Mouse (Mus musculus) embryonic fibroblast, embryonic 13.5 days (primary cell): ENCODE data around the gene St6galnac5. TPM values are rescaled to one million over a fixed set of nuclear protein-coding genes. Genes with fewer than 3 reads are reported as not detected.

Experiments used
- H3K27ac ChIP-seq: 2 replicates; pipeline ENCODE4 v1.5.1; 2012; ENCODE audit warnings: low read length, control low read depth, inconsistent platforms; ENCODE audit not compliant: insufficient read depth
- H3K4me1 ChIP-seq: 2 replicates; pipeline ENCODE4 v1.6.1; 2011; ENCODE audit warnings: low read length; ENCODE audit not compliant: control insufficient read depth, insufficient read depth
- H3K4me3 ChIP-seq: 2 replicates; pipeline ENCODE4 v1.5.1; 2011; ENCODE audit warnings: mild to moderate bottlenecking, control low read depth, low read length; ENCODE audit not compliant: insufficient read depth
- CTCF ChIP-seq: IDR thresholded peaks from 2 replicates; pipeline ENCODE4 v1.5.1; 2011; ENCODE audit warnings: mild to moderate bottlenecking, control low read depth, low read length, moderate library complexity, borderline replicate concordance; ENCODE audit not compliant: insufficient read depth
- POLR2A ChIP-seq: IDR thresholded peaks from 2 replicates; pipeline ENCODE4 v1.6.1; 2011; ENCODE audit warnings: low read depth, mild to moderate bottlenecking, control low read depth, low read length, moderate library complexity
- polyA plus RNA-seq: library from polyadenylated mRNA; stranded (reverse); fragments of >200 nt; gene quantifications from 2 replicates; pipeline ENCODE4 v1.2.4, GENCODE M21; 2011; ENCODE audit warnings: low read depth; ENCODE audit not compliant: missing spikeins, insufficient read length

The St6galnac5 gene
- polyA plus RNA-seq, 1 experiment = 0.12 TPM

DNA sequence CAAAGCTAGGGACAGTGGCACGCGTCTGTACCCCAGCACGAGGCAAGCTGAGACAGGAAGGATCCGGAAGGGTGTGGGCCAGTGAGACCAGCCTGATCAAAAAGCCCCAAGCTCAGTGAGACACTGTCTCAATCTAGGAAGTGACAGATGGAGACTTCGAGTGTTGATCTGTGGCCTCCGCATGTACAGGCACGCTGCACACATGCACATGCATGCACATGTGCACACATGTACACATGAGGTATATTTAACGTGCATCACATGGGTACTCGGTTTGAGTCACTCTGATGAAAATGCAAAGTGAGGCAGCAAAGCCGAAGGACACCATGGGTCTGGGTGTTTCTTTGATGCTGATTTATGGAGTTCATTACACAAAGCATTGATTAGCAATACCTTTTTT is 77.0 kb downstream of the St6galnac5 start:
- no peak overlapping the region for H3K27ac ChIP-seq
- no peaks in the 10 kb centered on the region for H3K4me1 ChIP-seq
- no peak overlapping the region for H3K4me3 ChIP-seq
- TF ChIP-seq CTCF = no peak
- TF ChIP-seq POLR2A = no peak

DNA sequence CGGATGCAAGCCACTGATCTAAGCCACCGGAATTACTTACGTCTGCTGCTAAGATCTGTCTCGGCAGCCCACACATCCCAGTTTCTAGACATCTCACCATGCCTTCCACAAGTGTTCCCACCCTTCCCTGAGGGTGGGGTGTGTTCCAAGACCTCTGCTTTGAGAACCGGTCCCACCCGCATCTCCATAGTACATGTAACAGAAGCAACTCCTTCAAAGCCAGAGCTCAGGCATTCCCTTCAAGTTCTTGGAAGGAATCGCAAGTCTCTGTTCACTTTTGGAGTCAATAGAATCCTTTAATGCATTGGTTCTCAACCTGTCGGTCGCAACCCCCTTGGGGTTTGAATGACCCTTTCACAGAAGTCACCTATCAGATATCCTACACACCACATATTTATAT is 83.1 kb downstream of the St6galnac5 start:
- no peak for TF ChIP-seq POLR2A
- TF ChIP-seq CTCF = no peak
- Histone ChIP-seq H3K4me3 (no peak overlapping the region), H3K27ac (no peak overlapping the region), H3K4me1 (no peaks in the 10 kb centered on the region)

DNA sequence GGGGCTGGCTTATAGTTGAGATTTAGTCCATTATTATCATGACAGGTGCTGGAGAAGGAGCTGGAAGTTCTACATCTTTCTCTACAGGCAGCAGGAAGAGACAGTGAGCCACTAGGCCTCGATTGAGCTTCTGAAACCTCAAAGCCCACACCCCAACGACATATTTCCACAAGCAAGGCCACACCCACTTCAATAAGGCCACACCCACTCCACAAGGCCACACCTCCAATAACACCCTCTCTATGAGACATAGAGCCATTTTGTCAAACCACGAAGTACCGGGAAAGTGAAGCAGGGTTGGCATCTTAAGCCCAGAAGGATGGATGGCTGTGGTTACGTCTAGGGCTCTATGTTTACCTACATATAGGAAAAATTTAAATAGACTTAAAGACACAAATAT is 84.8 kb downstream of the St6galnac5 start:
- Histone ChIP-seq H3K27ac (no peak overlapping the region), H3K4me3 (no peak overlapping the region), H3K4me1 (no peaks in the 10 kb centered on the region)
- TF ChIP-seq POLR2A (no peak), CTCF (no peak)

DNA sequence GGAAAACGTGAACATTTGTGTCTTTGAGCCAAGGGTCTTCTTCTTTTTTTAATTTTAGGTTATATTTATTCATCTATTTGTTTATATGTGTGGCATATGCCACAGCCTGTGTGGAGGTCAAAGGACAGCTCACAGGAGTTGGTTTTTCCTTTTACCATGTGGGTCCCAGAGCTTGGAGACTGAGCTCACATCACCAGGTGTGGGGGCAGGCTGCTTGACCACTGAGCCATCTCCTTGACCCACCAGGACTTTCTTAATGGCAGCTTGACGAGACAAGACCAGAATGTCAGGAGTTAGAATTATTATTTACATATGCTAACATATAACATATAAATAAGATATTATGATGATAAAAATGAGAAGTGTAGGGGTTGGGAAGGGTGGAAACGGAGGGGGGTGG is 85.9 kb downstream of the St6galnac5 start:
- TF ChIP-seq POLR2A = no peak
- TF ChIP-seq CTCF = no peak
- H3K4me1 ChIP-seq = no peaks in the 10 kb centered on the region
- H3K27ac ChIP-seq = no peak overlapping the region
- H3K4me3 ChIP-seq = no peak overlapping the region

DNA sequence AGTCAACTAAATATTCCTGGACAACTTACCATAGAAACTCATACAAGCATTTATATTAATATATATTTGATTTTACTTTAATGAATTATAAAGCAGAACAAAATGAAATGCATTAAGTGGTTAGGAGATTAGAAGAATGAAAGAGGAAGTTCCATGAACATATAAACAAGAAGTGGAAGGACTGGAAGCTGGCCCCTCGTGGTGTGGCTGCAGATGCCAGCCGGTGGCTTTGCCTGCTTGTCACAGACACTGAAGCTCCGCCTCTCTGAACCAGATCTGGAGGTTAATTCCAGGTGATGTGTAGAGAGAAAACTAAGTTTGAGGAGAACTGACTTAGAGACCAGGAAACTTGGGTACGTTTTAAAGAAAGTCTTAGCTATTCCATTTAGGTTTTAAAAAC is 87.1 kb downstream of the St6galnac5 start:
- TF ChIP-seq CTCF (no peak), POLR2A (no peak)
- H3K4me3 ChIP-seq = no peak overlapping the region
- no peak overlapping the region for H3K27ac ChIP-seq
- H3K4me1 ChIP-seq = no peaks in the 10 kb centered on the region

DNA sequence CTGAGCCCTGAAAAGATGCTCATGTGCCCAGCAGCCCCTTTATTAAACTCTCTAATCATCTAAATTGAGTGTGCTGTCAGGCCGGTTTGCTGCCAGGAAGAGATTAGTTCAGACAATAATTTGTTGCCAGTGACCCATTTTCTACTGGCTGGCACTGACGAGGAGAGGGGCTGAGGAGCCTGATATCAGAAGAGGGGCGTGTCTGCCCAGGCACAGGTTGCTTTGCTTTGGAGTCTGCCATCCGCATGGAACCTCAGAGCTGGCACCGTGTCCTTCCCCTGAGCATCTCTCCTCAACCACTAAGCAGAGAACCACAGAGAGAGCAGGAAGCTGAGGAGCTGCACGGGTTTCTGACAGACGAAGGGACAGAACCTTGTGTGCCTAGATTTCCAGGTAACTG is 93.9 kb downstream of the St6galnac5 start:
- no peak overlapping the region for H3K27ac ChIP-seq
- no peak overlapping the region for H3K4me3 ChIP-seq
- H3K4me1 ChIP-seq = no peaks in the 10 kb centered on the region
- no peak for TF ChIP-seq POLR2A
- no peak for TF ChIP-seq CTCF

DNA sequence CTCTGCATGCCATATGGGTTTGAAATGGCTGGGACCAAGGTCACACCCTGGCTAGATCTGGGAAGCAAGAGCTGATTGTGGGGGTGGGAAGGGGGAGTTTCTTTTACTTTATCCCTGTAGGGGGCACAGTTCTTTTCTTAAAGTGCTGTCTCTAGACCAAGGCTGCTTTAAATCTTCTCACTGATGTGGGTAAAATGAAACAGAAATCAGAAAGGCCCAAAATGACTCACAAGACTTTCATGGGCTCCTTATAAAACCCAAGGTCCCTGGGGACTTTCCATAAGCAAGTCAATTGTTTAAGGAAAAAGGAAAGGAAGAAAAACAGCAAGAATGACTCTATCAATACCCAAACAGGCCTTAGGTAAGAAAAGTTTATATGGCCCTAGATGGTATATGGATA is 95.3 kb downstream of the St6galnac5 start:
- Histone ChIP-seq H3K4me1 (no peaks in the 10 kb centered on the region), H3K4me3 (no peak overlapping the region), H3K27ac (no peak overlapping the region)
- no peak for TF ChIP-seq POLR2A
- no peak for TF ChIP-seq CTCF

DNA sequence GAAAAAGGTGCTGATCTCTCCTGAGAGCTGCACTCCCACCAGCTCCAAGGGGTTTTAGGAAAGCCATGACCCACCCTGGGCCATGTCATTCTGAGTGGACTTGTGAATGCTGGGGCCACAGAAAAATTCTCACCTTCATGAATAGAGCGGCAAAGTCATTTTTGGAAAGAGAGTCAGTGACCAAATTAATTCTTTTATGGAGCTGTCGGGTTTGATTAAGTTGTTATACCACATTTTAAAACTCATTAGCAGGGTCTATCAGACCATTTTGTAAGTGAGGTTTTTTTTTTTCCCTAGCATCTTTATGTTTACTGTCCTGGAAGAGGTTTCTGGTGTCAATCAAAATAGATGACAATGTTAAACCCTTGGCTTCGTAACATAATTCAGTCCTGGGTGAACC is 98.5 kb downstream of the St6galnac5 start:
- no peak overlapping the region for H3K27ac ChIP-seq
- H3K4me3 ChIP-seq = no peak overlapping the region
- TF ChIP-seq POLR2A (no peak), CTCF (no peak)
- no peaks in the 10 kb centered on the region for H3K4me1 ChIP-seq

DNA sequence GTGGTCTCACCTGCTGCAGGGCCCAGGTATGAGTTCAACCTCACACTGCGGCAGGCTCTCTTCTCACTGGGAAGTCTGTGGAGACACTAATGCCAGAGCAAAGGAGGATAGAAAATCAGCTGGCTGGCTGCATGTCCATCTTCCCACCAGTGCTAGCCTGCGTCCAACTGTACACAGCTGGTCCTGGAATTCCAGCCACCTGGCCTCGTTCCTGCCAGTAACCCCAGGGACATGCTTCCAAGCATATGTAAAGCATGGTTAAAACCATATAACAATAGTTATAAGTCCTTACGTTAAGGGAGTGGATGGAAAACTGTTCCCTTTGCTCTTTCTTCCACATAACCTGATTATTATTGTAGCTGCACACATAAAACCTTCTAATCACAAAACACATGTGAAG is 100.3 kb downstream of the St6galnac5 start:
- Histone ChIP-seq H3K27ac (no peak overlapping the region), H3K4me3 (no peak overlapping the region), H3K4me1 (no peaks in the 10 kb centered on the region)
- TF ChIP-seq CTCF (no peak), POLR2A (no peak)

DNA sequence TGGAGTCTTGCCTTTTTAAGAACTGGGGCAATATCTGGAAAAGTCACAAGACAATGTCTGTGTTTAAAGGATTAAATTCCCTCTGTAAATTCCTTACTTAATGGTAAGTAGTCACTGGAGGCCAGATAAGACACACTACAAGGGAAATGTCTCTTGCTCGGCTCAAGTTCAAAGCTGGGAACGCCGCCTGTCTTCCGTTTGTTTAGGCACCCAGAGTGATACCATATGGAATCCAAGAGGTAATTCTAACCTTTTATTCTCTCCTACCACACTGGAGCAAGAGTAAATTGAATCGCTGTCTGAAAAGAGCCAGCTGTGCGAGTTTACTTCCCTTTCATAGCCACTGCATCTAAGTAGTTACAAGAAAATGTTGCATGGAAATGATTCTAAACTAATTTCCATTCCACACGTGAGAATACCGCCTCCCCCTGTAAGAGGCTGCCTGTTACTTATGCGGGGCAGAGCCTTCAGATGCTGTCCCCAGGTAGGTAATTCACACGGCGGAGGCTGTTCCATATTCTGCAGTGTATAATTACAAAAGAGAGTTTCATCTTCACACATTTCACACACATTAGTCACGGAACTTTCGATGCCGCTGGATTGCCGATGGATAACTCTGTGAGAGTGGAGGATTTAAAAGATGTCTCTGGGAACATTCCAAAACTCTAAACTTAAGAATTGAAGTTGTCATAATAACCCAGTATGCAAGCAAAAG is 101.8 kb downstream of the St6galnac5 start:
- Histone ChIP-seq H3K4me1 (no peaks in the 10 kb centered on the region), H3K4me3 (no peak overlapping the region), H3K27ac (no peak overlapping the region)
- TF ChIP-seq CTCF = no peak
- no peak for TF ChIP-seq POLR2A
